In the genomic region with DNA sequence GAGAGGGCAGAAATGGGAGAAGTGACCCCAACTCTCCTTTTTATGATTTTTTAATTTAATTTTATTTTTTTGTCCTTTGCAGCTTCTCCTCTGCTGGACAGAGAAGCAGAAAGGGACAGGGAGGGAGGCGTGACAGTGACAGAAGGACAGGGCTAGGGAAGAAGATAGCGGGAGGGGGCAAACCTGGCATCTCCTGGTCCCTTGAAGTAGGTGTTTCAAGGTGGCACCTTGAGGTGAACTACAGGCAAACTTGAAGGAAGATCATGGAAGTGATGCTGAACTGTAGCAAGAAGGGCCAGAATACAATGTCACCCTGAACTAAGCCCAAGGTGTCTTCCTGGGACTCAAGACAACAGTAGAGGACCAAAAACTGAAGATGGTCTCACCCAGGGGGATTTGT, we compare ENCODE assay signal across 9 mouse cellular contexts. TPM values are rescaled to one million over a fixed set of nuclear protein-coding genes. Genes with fewer than 3 reads are reported as not detected.
DNase-seq lines count a peak whose midpoint lies in the region; ATAC-seq lines count a peak whose summit lies in the region.
"Had no signal": no experiment of that assay in that cellular context is flagged by ENCODE, and none has a peak within 500 bp of the region (broad histone marks: within the 10 kb centered on the region; RNA-seq: fewer than 3 reads in every experiment).

No protein-coding gene starts in this region.

- H3K4me1 ChIP-seq in megakaryocyte, embryonic 14.5 days: peaks cover 72% of the 10 kb centered on the region
- peaks cover 56% of the 10 kb centered on the region for H3K4me1 ChIP-seq in forebrain, embryonic 15.5 days
- peaks cover 65% of the 10 kb centered on the region for H3K4me1 ChIP-seq in limb, embryonic 15.5 days
- H3K4me1 ChIP-seq in stomach, embryonic 16.5 days (ENCODE audit: control insufficient read depth, insufficient read depth, low read length): peaks cover 55% of the 10 kb centered on the region

- WGBS in forebrain, embryonic 15.5 days: 6% methylated on average over 2 of the region's 2 CpGs
- 2% methylated on average over 2 of the region's 2 CpGs for WGBS in limb, embryonic 15.5 days
- 0% methylated on average over 2 of the region's 2 CpGs for WGBS in stomach, embryonic 16.5 days

- intact Hi-C loops in gastrocnemius, postnatal 36 days (cut with DNase I): no loop called here

- no peak for DNase-seq in gastrocnemius, postnatal 36 days
- DNase-seq in frontal cortex, postnatal 36 days (ENCODE audit: low spot score in 2 of 2): no peak
- DNase-seq: adrenal gland, postnatal 25 days had no signal

- H3K9me3 ChIP-seq in megakaryocyte, embryonic 14.5 days: no peaks in the 10 kb centered on the region
- no peaks in the 10 kb centered on the region for H3K9me3 ChIP-seq in forebrain, embryonic 15.5 days
- H3K9me3 ChIP-seq in limb, embryonic 15.5 days: no peaks in the 10 kb centered on the region
- no peaks in the 10 kb centered on the region for H3K9me3 ChIP-seq in stomach, embryonic 16.5 days (replicated peaks; ENCODE audit: control insufficient read depth, low read length)

- peaks cover under 1% of the 10 kb centered on the region for H3K36me3 ChIP-seq in megakaryocyte, embryonic 14.5 days (replicated peaks; ENCODE audit: low read length)
- H3K36me3 ChIP-seq in forebrain, embryonic 15.5 days: no peaks in the 10 kb centered on the region
- peaks cover under 1% of the 10 kb centered on the region; the same call in 1 of the 2 replicates for H3K36me3 ChIP-seq in limb, embryonic 15.5 days
- H3K36me3 ChIP-seq in stomach, embryonic 16.5 days (ENCODE audit: control insufficient read depth, insufficient read depth, low read length): no peaks in the 10 kb centered on the region

- peaks cover 41% of the 10 kb centered on the region for H3K27me3 ChIP-seq in megakaryocyte, embryonic 14.5 days (replicated peaks)
- H3K27me3 ChIP-seq in forebrain, embryonic 15.5 days: no peaks in the 10 kb centered on the region
- H3K27me3 ChIP-seq in limb, embryonic 15.5 days: peaks cover 12% of the 10 kb centered on the region
- no peaks in the 10 kb centered on the region for H3K27me3 ChIP-seq in stomach, embryonic 16.5 days (ENCODE audit: control insufficient read depth, insufficient read depth, low read length)

- peak overlapping the region; percentile 6; the same call in 1 of the 2 replicates for H3K27ac ChIP-seq in forebrain, embryonic 15.5 days (replicated peaks)
- no peak overlapping the region for H3K27ac ChIP-seq in limb, embryonic 15.5 days
- H3K27ac ChIP-seq in stomach, embryonic 16.5 days (ENCODE audit: low read length): no peak overlapping the region

- peak overlapping the region; percentile 84 for H3K9ac ChIP-seq in forebrain, embryonic 15.5 days (replicated peaks)
- H3K9ac ChIP-seq in limb, embryonic 15.5 days: peak overlapping the region; percentile 36
- peak overlapping the region; percentile 66 for H3K9ac ChIP-seq in stomach, embryonic 16.5 days (ENCODE audit: low read length)

- peak overlapping the region; percentile 75 for H3K4me2 ChIP-seq in forebrain, embryonic 15.5 days (replicated peaks)
- H3K4me2 ChIP-seq in limb, embryonic 15.5 days: peak overlapping the region; percentile 66
- peak overlapping the region; percentile 60 for H3K4me2 ChIP-seq in stomach, embryonic 16.5 days (ENCODE audit: low read depth, low read length)

- peak overlapping the region; percentile 91 for H3K4me3 ChIP-seq in megakaryocyte, embryonic 14.5 days (replicated peaks)
- H3K4me3 ChIP-seq in forebrain, embryonic 15.5 days: peak overlapping the region; percentile 69
- H3K4me3 ChIP-seq in limb, embryonic 15.5 days: peak overlapping the region; percentile 44
- H3K4me3 ChIP-seq in stomach, embryonic 16.5 days (replicated peaks; ENCODE audit: low read length): peak overlapping the region; percentile 49

- ATAC-seq in megakaryocyte, adult 5-6 weeks (ENCODE audit: poor library complexity, severe bottlenecking): no peak
- no peak for ATAC-seq in forebrain, embryonic 15.5 days (replicated peaks)
- no peak for ATAC-seq in limb, embryonic 15.5 days (ENCODE audit: insufficient number of reproducible peaks, low FRiP score, low TSS enrichment, low read depth)
- no peak for ATAC-seq in stomach, embryonic 16.5 days (ENCODE audit: insufficient read depth, low FRiP score)

RNA-seq across cellular contexts. Expression of a gene that starts 1.1 kb away (rescaled TPM):
- polyA plus RNA-seq in megakaryocyte, embryonic 14.5 days (2012; ENCODE audit: insufficient read depth, low replicate concordance): 2.6 and 2.9 TPM in 2 replicates
- 0.16 and 0.82 TPM in 2 replicates for total RNA-seq in megakaryocyte, adult 5-6 weeks (2015)
- total RNA-seq in megakaryocyte, adult 5-6 weeks (2017): 0.40 and 0.69 TPM in 2 replicates
- 20.7 and 21.2 TPM in 2 replicates for polyA plus RNA-seq in forebrain, embryonic 15.5 days (2015; fragmentation: Nextera tagmentation; extraction: Ambion mirVana)
- 5.7 and 7.1 TPM in 2 replicates for polyA plus RNA-seq in limb, embryonic 15.5 days (2015; fragmentation: Nextera tagmentation; extraction: Ambion mirVana)
- polyA plus RNA-seq in stomach, embryonic 16.5 days (2015; fragmentation: Nextera tagmentation; extraction: Ambion mirVana): 7.4 and 8.0 TPM in 2 replicates
- total RNA-seq in gastrocnemius, postnatal 36 days (2021): under 1 TPM; 0.35 to 0.61 TPM

RNA-seq across cellular contexts. Expression of a gene that starts 7.8 kb away (rescaled TPM):
- 0.70 TPM in 1 of 2 replicates, not detected in the other for polyA plus RNA-seq in megakaryocyte, embryonic 14.5 days (2012; ENCODE audit: insufficient read depth, low replicate concordance)
- 33.1 and 34.5 TPM in 2 replicates for total RNA-seq in megakaryocyte, adult 5-6 weeks (2015)
- 33.1 and 36.2 TPM in 2 replicates for total RNA-seq in megakaryocyte, adult 5-6 weeks (2017)
- polyA plus RNA-seq in forebrain, embryonic 15.5 days (2015; fragmentation: Nextera tagmentation; extraction: Ambion mirVana): 30.1 and 30.4 TPM in 2 replicates
- polyA plus RNA-seq in limb, embryonic 15.5 days (2015; fragmentation: Nextera tagmentation; extraction: Ambion mirVana): 26.8 and 28.7 TPM in 2 replicates
- polyA plus RNA-seq in stomach, embryonic 16.5 days (2015; fragmentation: Nextera tagmentation; extraction: Ambion mirVana): 26.6 and 28.4 TPM in 2 replicates
- total RNA-seq in gastrocnemius, postnatal 36 days (2021): 1 to 10 TPM; 2.8 to 3.6 TPM

RNA-seq across cellular contexts. Expression of a gene that starts 8.5 kb away (rescaled TPM):
- polyA plus RNA-seq in megakaryocyte, embryonic 14.5 days (2012; ENCODE audit: insufficient read depth, low replicate concordance): 3.0 TPM in 1 of 2 replicates, not detected in the other
- not detected in 2 replicates for total RNA-seq in megakaryocyte, adult 5-6 weeks (2015)
- total RNA-seq in megakaryocyte, adult 5-6 weeks (2017): not detected in 2 replicates
- polyA plus RNA-seq in forebrain, embryonic 15.5 days (2015; fragmentation: Nextera tagmentation; extraction: Ambion mirVana): 5.6 TPM in 2 replicates
- 6.5 and 7.0 TPM in 2 replicates for polyA plus RNA-seq in limb, embryonic 15.5 days (2015; fragmentation: Nextera tagmentation; extraction: Ambion mirVana)
- 5.7 and 6.3 TPM in 2 replicates for polyA plus RNA-seq in stomach, embryonic 16.5 days (2015; fragmentation: Nextera tagmentation; extraction: Ambion mirVana)
- under 1 TPM in 1 of 2 experiments, not detected in 1; 0.51 TPM for total RNA-seq in gastrocnemius, postnatal 36 days (2021)
- total RNA-seq: hematopoietic stem cell, adult 5-6 weeks had no signal

RNA-seq across cellular contexts. Expression of a gene that starts 19.9 kb away (rescaled TPM):
- 14.8 and 20.0 TPM in 2 replicates for polyA plus RNA-seq in megakaryocyte, embryonic 14.5 days (2012; ENCODE audit: insufficient read depth, low replicate concordance)
- 39.8 and 42.7 TPM in 2 replicates for total RNA-seq in megakaryocyte, adult 5-6 weeks (2015)
- 32.6 and 37.9 TPM in 2 replicates for total RNA-seq in megakaryocyte, adult 5-6 weeks (2017)
- 19.3 and 19.7 TPM in 2 replicates for polyA plus RNA-seq in forebrain, embryonic 15.5 days (2015; fragmentation: Nextera tagmentation; extraction: Ambion mirVana)
- polyA plus RNA-seq in limb, embryonic 15.5 days (2015; fragmentation: Nextera tagmentation; extraction: Ambion mirVana): 32.1 and 32.5 TPM in 2 replicates
- 36.9 and 40.0 TPM in 2 replicates for polyA plus RNA-seq in stomach, embryonic 16.5 days (2015; fragmentation: Nextera tagmentation; extraction: Ambion mirVana)
- total RNA-seq in gastrocnemius, postnatal 36 days (2021): 10 to 100 TPM; 57.5 to 62.2 TPM

RNA-seq across cellular contexts. Expression of a gene that starts 40.3 kb away (rescaled TPM):
- not detected in 2 replicates for polyA plus RNA-seq in megakaryocyte, embryonic 14.5 days (2012; ENCODE audit: insufficient read depth, low replicate concordance)
- total RNA-seq in megakaryocyte, adult 5-6 weeks (2015): 1.5 and 2.1 TPM in 2 replicates
- 0.94 and 2.2 TPM in 2 replicates for total RNA-seq in megakaryocyte, adult 5-6 weeks (2017)
- polyA plus RNA-seq in forebrain, embryonic 15.5 days (2015; fragmentation: Nextera tagmentation; extraction: Ambion mirVana): 21.7 and 25.4 TPM in 2 replicates
- 47.0 and 55.8 TPM in 2 replicates for polyA plus RNA-seq in limb, embryonic 15.5 days (2015; fragmentation: Nextera tagmentation; extraction: Ambion mirVana)
- 98.2 and 102 TPM in 2 replicates for polyA plus RNA-seq in stomach, embryonic 16.5 days (2015; fragmentation: Nextera tagmentation; extraction: Ambion mirVana)
- total RNA-seq in gastrocnemius, postnatal 36 days (2021): 10 to 100 TPM; 44.8 to 46.5 TPM
- total RNA-seq: hematopoietic stem cell, adult 5-6 weeks had no signal

Comparison
In these comparisons a context has a peak if more than half of its experiments do, and no peak if none do; other contexts are left out.
1. RNA of a gene that starts 7.8 kb away (polyA plus RNA-seq): 30.1 to 30.4 TPM in forebrain, embryonic 15.5 days, 26.8 to 28.7 TPM in limb, embryonic 15.5 days and 26.6 to 28.4 TPM in stomach, embryonic 16.5 days; 0.70 TPM in megakaryocyte, embryonic 14.5 days; every median in the first group is over 10 times any median in the second.
2. Peak in every context shown above with its lines, with median percentiles within 50 percentile points of each other: H3K4me3 ChIP-seq, H3K4me2 ChIP-seq and H3K9ac ChIP-seq.